Mouse (Mus musculus) gastrocnemius, adult 18-20 months (tissue): ENCODE measurements around the gene Rassf3. TPM values are rescaled to one million over a fixed set of nuclear protein-coding genes. Genes with fewer than 3 reads are reported as not detected.

Experiments
- DNase-seq: peaks from one replicate; pipeline ENCODE4 v3.0.0; 2021; ENCODE audit warnings: low spot score
- total RNA-seq, 2 experiments: library from RNA; stranded (reverse); gene quantifications; 2 replicates each; pipeline ENCODE4 v1.2.3; 2021

Rassf3 gene
- total RNA-seq, 2 experiments from 2014 or later = 34.7 to 47.5 TPM

DNA sequence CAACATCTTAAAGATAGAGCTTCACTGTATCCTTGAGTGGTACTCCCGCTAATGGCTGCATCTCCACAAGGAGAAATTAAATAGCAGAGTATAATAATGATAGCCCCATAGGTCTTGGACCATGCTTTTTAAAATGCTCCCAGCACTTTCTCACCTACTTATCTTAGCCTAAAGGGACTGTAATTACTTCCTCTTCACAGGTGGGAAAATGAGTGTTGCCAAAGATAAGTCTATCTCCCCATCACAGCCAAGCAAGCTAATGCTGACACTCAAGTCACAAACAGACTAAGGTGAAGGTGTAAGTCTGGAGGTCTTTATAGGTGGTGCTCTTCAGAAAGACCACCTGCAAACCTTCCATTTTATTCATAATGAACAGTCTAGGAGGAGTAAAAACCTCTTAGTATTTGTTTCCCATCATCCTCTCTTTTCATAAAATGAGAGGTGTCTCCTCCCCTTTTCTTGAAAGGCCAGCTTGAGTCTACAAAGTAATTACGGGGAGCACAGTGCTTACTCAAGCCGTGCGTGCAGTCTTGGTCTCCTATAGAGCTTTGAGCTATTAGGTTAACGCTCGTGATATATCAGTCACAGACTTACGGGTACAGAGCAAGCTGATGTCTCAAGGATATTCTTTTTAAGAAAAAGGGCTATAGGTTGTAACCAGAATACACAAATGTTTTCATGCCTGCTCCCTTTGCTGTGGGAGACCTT, 16.6 kb upstream of the Rassf3 start:
- no peak for DNase-seq

- no peak for DNase-seq
Observed at GRCm38 (mm10) chr10:121489941-121490340, 13.8 kb upstream of the Rassf3 start.

- DNase-seq = no peak
Observed at GRCm38 (mm10) chr10:121488623-121489299, 12.6 kb upstream of the Rassf3 start.

DNA sequence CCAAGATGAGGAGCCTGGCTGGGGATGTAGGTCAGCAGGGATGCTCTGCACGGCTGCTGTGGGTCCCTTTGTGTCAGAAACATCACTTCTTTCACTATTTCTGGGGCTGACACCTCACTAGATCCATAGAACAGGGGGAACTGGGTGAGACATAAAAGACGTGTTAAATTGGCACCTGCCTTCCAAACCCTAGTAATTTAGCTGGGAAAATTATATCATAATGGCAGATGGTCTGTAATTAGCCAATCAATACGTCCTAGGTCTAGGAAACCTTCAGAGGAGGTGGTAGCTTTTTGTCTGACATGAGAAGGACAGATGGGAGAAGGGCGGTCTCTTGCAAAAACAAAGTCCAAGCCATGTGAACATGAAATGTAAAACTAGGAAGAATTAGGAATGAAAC, 11.6 kb upstream of the Rassf3 start:
- no peak for DNase-seq

DNA sequence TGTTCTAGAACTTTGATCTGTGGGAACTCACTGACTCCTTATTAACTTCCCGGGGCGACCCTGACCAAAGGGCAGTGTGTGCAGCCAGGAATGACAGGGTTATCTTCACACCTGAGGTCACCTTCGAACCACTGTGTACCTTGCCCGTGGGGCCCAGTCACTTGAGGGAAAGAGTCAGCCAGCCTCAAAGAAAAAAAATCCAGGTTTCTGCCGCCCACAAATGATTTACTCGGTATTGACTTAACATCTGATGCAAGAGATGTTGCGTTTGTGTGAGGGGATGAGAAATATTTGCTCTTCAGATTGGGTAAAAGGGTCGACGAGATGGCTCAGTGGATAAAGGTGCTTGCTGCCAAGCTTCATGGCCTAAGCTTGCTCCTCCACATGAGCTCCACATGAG, 10.2 kb upstream of the Rassf3 start:
- DNase-seq = no peak

DNA sequence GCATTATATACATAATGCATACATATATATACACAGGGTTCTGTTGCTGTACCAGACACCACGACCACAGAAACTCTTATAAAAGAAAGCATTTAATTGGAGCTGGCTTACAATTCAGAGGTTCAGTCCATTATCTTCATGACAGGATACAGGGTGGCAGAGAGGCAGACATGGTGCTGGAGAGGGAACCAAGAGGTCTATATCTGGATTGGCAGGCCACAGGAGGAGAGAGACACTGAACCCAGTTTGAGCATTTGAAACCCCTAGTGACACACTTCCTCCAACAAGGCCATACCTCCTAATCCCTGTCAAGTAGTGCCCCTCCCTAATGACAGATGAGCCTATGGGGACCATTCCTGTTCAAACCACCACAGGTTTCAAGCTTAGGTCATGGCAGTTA, 7.2 kb upstream of the Rassf3 start:
- DNase-seq = no peak

GRCm38 (mm10) chr10:121481141-121481540, 5.0 kb upstream of the Rassf3 start:
- DNase-seq = no peak

DNA sequence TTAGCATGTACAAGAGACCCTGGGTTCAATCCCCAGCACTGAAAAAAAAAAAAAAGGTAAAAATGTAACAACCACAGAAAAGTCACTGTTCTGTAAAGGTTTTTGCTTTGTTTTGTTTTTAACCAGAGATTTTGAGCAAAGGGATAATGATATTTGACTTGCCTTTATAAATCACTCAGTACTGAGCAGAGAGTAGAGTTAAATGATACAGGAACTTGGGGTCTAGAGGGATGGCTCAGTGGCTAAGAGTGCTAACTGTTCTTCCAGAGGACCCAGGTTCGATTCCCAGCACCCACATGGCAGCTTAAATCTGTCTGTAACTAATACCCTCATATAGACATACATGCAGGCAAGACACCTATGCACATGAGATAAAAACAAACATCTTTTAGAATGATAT, 3.8 kb upstream of the Rassf3 start:
- no peak for DNase-seq

- DNase-seq = no peak
Observed at GRCm38 (mm10) chr10:121477433-121477832, 1.3 kb upstream of the Rassf3 start.

DNA sequence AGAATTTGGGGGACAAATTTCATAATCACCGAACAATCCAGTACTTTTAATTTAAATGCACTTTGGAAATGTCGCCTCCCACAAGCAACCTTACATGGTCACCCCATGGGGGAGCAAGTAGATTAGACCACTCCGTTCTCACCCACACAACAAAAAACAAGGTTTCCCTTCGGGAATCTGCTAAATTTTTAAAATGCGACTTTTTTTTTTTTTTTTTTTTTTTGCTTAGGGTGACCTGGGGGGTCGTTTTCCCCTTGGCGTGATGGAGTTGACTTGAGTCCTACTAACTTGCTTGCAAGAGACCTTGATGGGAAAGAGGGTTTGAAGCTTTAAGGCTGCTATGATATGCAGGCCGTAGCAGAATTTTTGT, 806 bp upstream of the Rassf3 start:
- no peak for DNase-seq

- no peak for DNase-seq
Observed at GRCm38 (mm10) chr10:121475672-121476146, 438 bp downstream of the Rassf3 start.

- no peak for DNase-seq
Observed at GRCm38 (mm10) chr10:121475101-121475671, 961 bp downstream of the Rassf3 start.

DNA sequence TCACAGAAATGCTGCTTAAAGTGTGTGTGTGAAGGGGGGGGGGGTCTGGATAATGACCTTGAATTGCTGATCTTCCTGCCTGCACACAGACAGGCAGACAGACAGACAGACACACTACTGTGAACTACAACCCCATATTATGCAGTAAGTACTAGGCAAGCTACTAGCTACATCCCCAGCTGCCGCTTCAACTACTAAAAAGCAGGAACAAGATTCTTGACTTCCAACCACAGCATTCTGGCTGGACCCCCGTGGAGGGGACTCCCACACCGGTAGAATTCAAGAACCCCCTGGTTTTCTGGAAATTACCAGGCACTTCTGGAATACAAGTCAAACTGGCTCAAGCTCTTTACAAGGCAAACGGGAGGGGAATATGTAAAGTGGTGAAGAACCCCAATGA, 1.9 kb downstream of the Rassf3 start:
- DNase-seq = no peak

GRCm38 (mm10) chr10:121473723-121474215, 2.4 kb downstream of the Rassf3 start:
- DNase-seq = no peak

- DNase-seq = no peak
Observed at GRCm38 (mm10) chr10:121472593-121473217, 3.4 kb downstream of the Rassf3 start.

GRCm38 (mm10) chr10:121471570-121472197, 4.5 kb downstream of the Rassf3 start:
- DNase-seq = no peak

GRCm38 (mm10) chr10:121469625-121470024, 6.5 kb downstream of the Rassf3 start:
- no peak for DNase-seq

- no peak for DNase-seq
Observed at GRCm38 (mm10) chr10:121468985-121469384, 7.2 kb downstream of the Rassf3 start.

- DNase-seq = no peak
Observed at GRCm38 (mm10) chr10:121468261-121468660, 7.9 kb downstream of the Rassf3 start.

DNA sequence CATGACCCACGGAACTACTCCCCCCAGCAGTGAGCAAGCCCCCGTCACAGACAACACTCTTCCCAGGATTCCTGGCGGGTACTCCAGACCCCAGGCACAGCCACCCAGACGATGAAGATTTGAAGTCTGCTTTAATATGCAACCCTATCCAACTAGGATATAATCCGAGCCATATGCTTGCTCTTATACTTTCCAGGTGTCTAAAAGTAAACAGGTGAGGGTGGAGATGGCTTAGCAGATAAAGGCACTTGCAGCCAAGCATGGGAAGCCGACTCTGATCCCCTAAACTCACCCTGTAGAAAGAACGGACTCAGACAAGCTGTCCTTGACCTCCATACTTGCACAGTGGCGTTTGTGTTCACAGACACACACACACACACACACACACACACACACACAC, 8.4 kb downstream of the Rassf3 start:
- no peak for DNase-seq

DNA sequence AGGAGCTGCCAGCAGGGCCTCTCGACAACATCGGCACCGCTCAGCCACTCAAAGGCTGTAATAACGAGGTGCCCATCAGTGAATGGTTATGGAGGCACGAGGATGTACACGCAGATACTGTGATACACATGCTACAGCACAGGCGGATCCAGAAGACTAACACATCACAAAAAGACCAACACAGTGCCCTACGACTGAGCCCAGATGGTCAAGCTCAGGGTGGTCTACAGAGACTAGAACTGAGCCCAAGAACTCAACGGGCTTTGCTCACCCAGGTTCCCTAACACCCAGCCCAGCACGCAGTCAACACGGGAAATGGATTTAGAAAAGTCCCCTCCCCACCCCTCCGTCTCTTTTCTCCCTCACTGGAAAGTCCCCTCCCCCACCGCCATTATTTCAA, 9.1 kb downstream of the Rassf3 start:
- no peak for DNase-seq

DNA sequence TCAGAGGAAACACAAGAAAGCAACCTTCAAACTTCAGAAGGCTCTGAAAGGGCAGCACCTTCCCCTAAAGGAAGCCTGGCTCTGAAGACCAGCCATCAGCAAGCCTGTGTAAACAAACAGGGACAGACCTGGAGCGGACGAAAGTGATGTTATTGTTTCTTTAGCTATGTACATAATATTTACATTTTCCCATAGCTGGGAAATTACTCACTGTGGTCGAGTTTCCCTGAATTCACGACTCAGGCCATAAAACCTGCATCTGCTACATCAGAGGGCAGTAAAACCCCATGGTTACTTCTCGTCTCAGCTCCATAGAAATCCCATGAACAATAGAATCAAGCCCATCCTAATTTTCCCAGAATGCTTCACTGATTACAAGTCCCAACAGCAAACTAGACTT, 11.1 kb downstream of the Rassf3 start:
- no peak for DNase-seq
